Mouse (Mus musculus) erythroblast, embryonic 14.5 days (primary cell): ENCODE measurements around the gene Gpr137.
"Not testable (repeated sequence)": the region's sequence is repeated elsewhere in the genome, so short reads cannot be mapped to it uniquely, and the experiment has no call there.

Experiments
- GATA1 ChIP-seq: IDR thresholded peaks from 2 replicates; pipeline ENCODE4 v1.6.1; 2012; ENCODE audit warnings: low read length, inconsistent platforms, mixed read lengths
- TAL1 ChIP-seq: IDR thresholded peaks from 3 replicates; pipeline ENCODE4 v1.6.1; 2012; ENCODE audit warnings: low read length, inconsistent platforms, mixed read lengths

DNA sequence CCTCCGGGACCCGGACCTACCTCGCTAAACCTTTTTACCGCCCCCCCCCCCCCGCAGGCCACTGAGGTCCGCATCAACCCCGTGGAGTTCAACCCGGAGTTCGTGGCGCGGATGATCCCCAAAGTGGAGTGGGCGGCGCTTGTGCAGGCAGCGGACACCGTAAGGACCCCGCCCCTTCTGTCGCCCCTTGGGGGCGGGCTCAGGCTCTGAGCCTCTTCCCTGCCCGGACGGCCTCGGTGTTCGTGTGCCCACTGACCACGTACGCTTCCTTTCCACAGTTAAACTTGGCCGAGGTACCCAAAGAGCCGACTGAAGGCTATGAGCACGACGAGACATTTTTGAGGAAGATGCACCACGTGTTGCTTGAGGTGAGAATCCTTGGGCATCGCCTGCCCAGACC lies 32.0 kb downstream of the Gpr137 start:
- TF ChIP-seq GATA1, TAL1: not testable (repeated sequence)
